ENCODE assay signal across 19 mouse cellular contexts in the genomic region with DNA sequence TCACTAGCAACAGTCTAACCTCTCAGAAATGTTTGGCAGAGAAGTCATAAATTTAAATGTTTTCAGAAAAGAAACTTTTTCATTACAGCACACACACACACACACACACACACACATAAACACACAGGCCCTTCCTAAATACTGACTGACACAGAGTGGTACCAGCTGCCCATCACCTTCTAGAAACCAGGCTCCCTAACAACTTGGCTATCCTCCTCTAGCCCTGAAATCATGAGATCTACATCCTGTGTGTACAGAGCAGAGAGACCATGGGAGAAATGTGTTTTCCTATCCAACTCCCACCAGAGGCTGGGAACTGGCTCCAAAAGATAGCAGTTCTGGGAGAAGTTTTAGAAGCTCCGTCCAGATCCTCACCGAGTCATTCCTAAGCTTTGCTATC.
DNase-seq lines count a peak whose midpoint lies in the region; ATAC-seq and TF ChIP-seq lines count a peak whose summit lies in the region.
"Had no signal": no experiment of that assay in that cellular context is flagged by ENCODE, and none has a peak within 500 bp of the region (broad histone marks: within the 10 kb centered on the region; RNA-seq: fewer than 3 reads in every experiment).

No protein-coding gene starts in this region.

- no peak for TF ChIP-seq POLR2A in heart, adult 2 months (IDR thresholded peaks at IDR 0.05; ENCODE audit: insufficient read depth, low read depth, low read length)
- no peak for TF ChIP-seq POLR2A in kidney, adult 2 months (IDR thresholded peaks at IDR 0.05; ENCODE audit: low read depth, low read length)

- no peak for TF ChIP-seq CTCF in heart, adult 2 months (IDR thresholded peaks at IDR 0.05)
- TF ChIP-seq CTCF in kidney, adult 2 months (conservative IDR thresholded peaks at IDR 0.05; ENCODE audit: insufficient read depth, insufficient read length, low read depth, low read length): no peak
- no peak for TF ChIP-seq CTCF in midbrain, postnatal 0 days (IDR thresholded peaks at IDR 0.05)

- intact Hi-C loops in heart, adult 2 months (cut with DNase I): no loop called here
- intact Hi-C loops in heart, postnatal 14 days (cut with DNase I): no loop called here

- H3K9me3 ChIP-seq in kidney, embryonic 15.5 days (replicated peaks): no peaks in the 10 kb centered on the region
- H3K9me3 ChIP-seq in midbrain, embryonic 10.5 days (replicated peaks): no peaks in the 10 kb centered on the region
- no peaks in the 10 kb centered on the region for H3K9me3 ChIP-seq in midbrain, postnatal 0 days (ENCODE audit: low read length)
- no peaks in the 10 kb centered on the region for H3K9me3 ChIP-seq in stomach, embryonic 16.5 days (replicated peaks; ENCODE audit: control insufficient read depth, low read length)
- H3K9me3 ChIP-seq: neural tube, embryonic 15.5 days had no signal

- peak overlapping the region; percentile 58 for H3K27ac ChIP-seq in heart, adult 2 months
- peak overlapping the region; percentile 80 for H3K27ac ChIP-seq in kidney, embryonic 15.5 days
- no peak overlapping the region for H3K27ac ChIP-seq in kidney, adult 2 months (ENCODE audit: insufficient read depth, low read depth, low read length)
- 0 out of 2 replicates have a peak overlapping the region, but pooled peaks have one; percentile 24 for H3K27ac ChIP-seq in midbrain, embryonic 10.5 days (replicated peaks)
- no peak overlapping the region for H3K27ac ChIP-seq in midbrain, postnatal 0 days (ENCODE audit: low read depth, low read length)
- H3K27ac ChIP-seq in stomach, embryonic 16.5 days (ENCODE audit: low read length): 0 out of 2 replicates have a peak overlapping the region, but pooled peaks have one; percentile 51
- H3K27ac ChIP-seq: hindbrain, postnatal 0 days; neural tube, embryonic 15.5 days had no signal

- H3K79me2 ChIP-seq in heart, adult 2 months (replicated peaks; ENCODE audit: control insufficient read depth, insufficient read depth, low read length): no peaks in the 10 kb centered on the region

- H3K4me3 ChIP-seq in heart, adult 2 months: no peak overlapping the region
- H3K4me3 ChIP-seq in kidney, embryonic 15.5 days (replicated peaks): no peak overlapping the region
- no peak overlapping the region for H3K4me3 ChIP-seq in kidney, adult 2 months (ENCODE audit: insufficient read depth, low read depth, low read length)
- no peak overlapping the region for H3K4me3 ChIP-seq in midbrain, embryonic 10.5 days
- no peak overlapping the region for H3K4me3 ChIP-seq in midbrain, postnatal 0 days (ENCODE audit: low read depth, low read length)
- H3K4me3 ChIP-seq in stomach, embryonic 16.5 days (replicated peaks; ENCODE audit: low read length): no peak overlapping the region
- H3K4me3 ChIP-seq: myocyte; neural tube, embryonic 15.5 days had no signal

- peaks cover 11% of the 10 kb centered on the region for H3K36me3 ChIP-seq in heart, adult 2 months (ENCODE audit: control insufficient read depth, insufficient read depth, low read length)
- H3K36me3 ChIP-seq in kidney, embryonic 15.5 days: no peaks in the 10 kb centered on the region
- no peaks in the 10 kb centered on the region for H3K36me3 ChIP-seq in kidney, adult 2 months (ENCODE audit: control insufficient read depth, insufficient read depth, low read length)
- no peaks in the 10 kb centered on the region for H3K36me3 ChIP-seq in midbrain, embryonic 10.5 days
- no peaks in the 10 kb centered on the region for H3K36me3 ChIP-seq in midbrain, postnatal 0 days (ENCODE audit: insufficient read depth, low read length)
- no peaks in the 10 kb centered on the region for H3K36me3 ChIP-seq in stomach, embryonic 16.5 days (ENCODE audit: control insufficient read depth, insufficient read depth, low read length)
- H3K36me3 ChIP-seq: neural tube, embryonic 15.5 days had no signal

- no peak for DNase-seq in heart, adult 2 months
- DNase-seq in heart, postnatal 14 days: no peak
- DNase-seq in kidney, adult 2 months: no peak
- no peak for DNase-seq in midbrain, embryonic 10.5 days (ENCODE audit: low spot score)
- DNase-seq in midbrain, postnatal 0 days (ENCODE audit: low spot score): no peak
- no peak for DNase-seq in right cerebral cortex, postnatal 4 days
- DNase-seq: adrenal gland, postnatal 14 days; cerebellum, adult 11-12 months; cerebellum, postnatal 36 days; gastrocnemius, postnatal 14 days; kidney, postnatal 14 days; left cerebral cortex, postnatal 4 days; thymus, adult 2 months had no signal

- 46% methylated on average over 2 of the region's 2 CpGs for WGBS in heart, adult 2 months
- 52% methylated on average over 2 of the region's 2 CpGs for WGBS in kidney, embryonic 15.5 days
- WGBS in kidney, adult 2 months: 83% methylated on average over 2 of the region's 2 CpGs
- WGBS in midbrain, embryonic 10.5 days: 98% methylated on average over 2 of the region's 2 CpGs
- WGBS in midbrain, postnatal 0 days: 89% methylated on average over 2 of the region's 2 CpGs
- WGBS in stomach, embryonic 16.5 days: 39% methylated on average over 2 of the region's 2 CpGs

- H3K9ac ChIP-seq in heart, adult 2 months (ENCODE audit: low read depth, low read length): no peak overlapping the region
- no peak overlapping the region for H3K9ac ChIP-seq in kidney, embryonic 15.5 days
- H3K9ac ChIP-seq in midbrain, postnatal 0 days (replicated peaks; ENCODE audit: low read length, poor library complexity, severe bottlenecking): no peak overlapping the region
- no peak overlapping the region for H3K9ac ChIP-seq in stomach, embryonic 16.5 days (ENCODE audit: low read length)
- H3K9ac ChIP-seq: neural tube, embryonic 15.5 days had no signal

- H3K27me3 ChIP-seq in heart, adult 2 months (ENCODE audit: control insufficient read depth, insufficient read depth, low read length): no peaks in the 10 kb centered on the region
- no peaks in the 10 kb centered on the region for H3K27me3 ChIP-seq in kidney, embryonic 15.5 days
- H3K27me3 ChIP-seq in kidney, adult 2 months (replicated peaks; ENCODE audit: control insufficient read depth, insufficient read depth, low read length): no peaks in the 10 kb centered on the region
- H3K27me3 ChIP-seq in midbrain, embryonic 10.5 days (ENCODE audit: low read depth, poor library complexity, severe bottlenecking): no peaks in the 10 kb centered on the region
- H3K27me3 ChIP-seq in midbrain, postnatal 0 days (ENCODE audit: insufficient read depth, low read length): no peaks in the 10 kb centered on the region
- H3K27me3 ChIP-seq in stomach, embryonic 16.5 days (ENCODE audit: control insufficient read depth, insufficient read depth, low read length): no peaks in the 10 kb centered on the region
- H3K27me3 ChIP-seq: neural tube, embryonic 15.5 days had no signal

- ATAC-seq in kidney, embryonic 15.5 days (replicated peaks; ENCODE audit: low FRiP score): no peak
- no peak for ATAC-seq in midbrain, postnatal 0 days (ENCODE audit: low FRiP score)
- no peak for ATAC-seq in stomach, embryonic 16.5 days (ENCODE audit: insufficient read depth, low FRiP score)
- ATAC-seq: hindbrain, postnatal 0 days had no signal

- TF ChIP-seq EP300 in heart, adult 2 months (IDR thresholded peaks at IDR 0.05; ENCODE audit: insufficient read depth, low read depth, low read length): no peak

- no peak overlapping the region for H3K4me2 ChIP-seq in kidney, embryonic 15.5 days
- H3K4me2 ChIP-seq in midbrain, postnatal 0 days (ENCODE audit: low read depth, low read length, poor library complexity, severe bottlenecking): no peak overlapping the region
- H3K4me2 ChIP-seq in stomach, embryonic 16.5 days (ENCODE audit: low read depth, low read length): no peak overlapping the region
- H3K4me2 ChIP-seq: midbrain, embryonic 11.5 days; neural tube, embryonic 15.5 days had no signal

- peaks cover 18% of the 10 kb centered on the region for H3K4me1 ChIP-seq in heart, adult 2 months (ENCODE audit: control insufficient read depth, insufficient read depth, low read length)
- peaks cover 63% of the 10 kb centered on the region for H3K4me1 ChIP-seq in kidney, embryonic 15.5 days
- H3K4me1 ChIP-seq in kidney, adult 2 months (ENCODE audit: control insufficient read depth, insufficient read depth, low read length): peaks cover 15% of the 10 kb centered on the region
- H3K4me1 ChIP-seq in midbrain, embryonic 10.5 days: peaks cover 47% of the 10 kb centered on the region
- H3K4me1 ChIP-seq in midbrain, postnatal 0 days (ENCODE audit: insufficient read depth, low read length): 0 out of 2 replicates have a peak, but pooled peaks cover 2% of the 10 kb centered on the region
- peaks cover 47% of the 10 kb centered on the region for H3K4me1 ChIP-seq in stomach, embryonic 16.5 days (ENCODE audit: control insufficient read depth, insufficient read depth, low read length)

Comparison
In these comparisons a context has a peak if more than half of its experiments do, and no peak if none do; other contexts are left out.
1. H3K27ac ChIP-seq: peak in heart, adult 2 months (single experiment), kidney, embryonic 15.5 days (single experiment), midbrain, embryonic 10.5 days (single experiment) and stomach, embryonic 16.5 days (single experiment); none in kidney, adult 2 months (single experiment) and midbrain, postnatal 0 days (single experiment).